Mouse (Mus musculus) brain, embryonic 14.5 days (tissue): ENCODE results near the gene Gm20721.

ENCODE experiments used
- CTCF ChIP-seq: fragments of 200-500 bp; IDR thresholded peaks from 2 replicates; pipeline ENCODE4 v1.5.1; 2012; ENCODE audit warnings: inconsistent platforms, mild to moderate bottlenecking, moderate library complexity, borderline replicate concordance; ENCODE audit not compliant: insufficient read depth, insufficient read length; ENCODE audit errors: extremely low read depth
- POLR2A ChIP-seq: fragments of 200-500 bp; IDR thresholded peaks from 2 replicates; pipeline ENCODE4 v1.6.1; 2012; ENCODE audit warnings: mild to moderate bottlenecking, inconsistent platforms, borderline replicate concordance; ENCODE audit not compliant: poor library complexity, insufficient read depth, insufficient read length, severe bottlenecking; ENCODE audit errors: extremely low read depth

DNA sequence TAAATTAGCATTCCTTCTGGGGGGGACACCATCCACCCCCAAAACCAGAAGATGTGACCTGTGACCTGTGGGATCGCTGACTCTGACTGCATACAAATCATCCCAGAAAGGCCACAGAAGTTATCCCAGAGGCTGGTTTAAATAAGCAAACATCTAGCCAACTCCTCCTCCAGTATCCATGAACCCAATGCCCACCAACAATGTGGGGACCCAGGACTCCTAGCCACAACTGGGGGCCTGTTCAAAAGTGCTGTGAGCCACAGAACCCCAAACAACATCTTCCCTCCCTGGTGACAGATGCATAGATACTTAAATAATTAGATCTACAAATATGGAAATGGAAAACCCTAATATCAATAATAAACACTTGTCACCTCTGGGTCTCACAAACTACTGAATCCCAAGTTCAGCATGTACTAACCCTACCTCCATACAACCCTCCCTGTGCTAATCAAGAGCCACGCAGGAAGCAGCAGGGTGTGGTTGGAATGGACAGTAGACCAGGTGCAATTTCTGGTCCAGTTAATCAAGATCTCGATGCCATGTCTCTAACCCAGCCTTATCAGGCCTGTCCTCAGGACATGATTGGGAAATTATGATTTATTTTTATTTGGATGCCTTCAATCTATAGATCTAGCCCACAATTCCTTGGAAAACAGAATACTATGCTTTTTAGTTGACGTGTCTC is 5.5 kb downstream of the Gm20721 start:
- no peak for TF ChIP-seq POLR2A
- TF ChIP-seq CTCF, result no peak
